Mouse (Mus musculus) neural tube, embryonic 15.5 days (tissue): ENCODE measurements around the gene Cdiptos. TPM values are rescaled to one million over a fixed set of nuclear protein-coding genes. Genes with fewer than 3 reads are reported as not detected.

Source experiments
- ATAC-seq: fragments of 200-750 bp; cut with Nextera tagmentation; 2 replicates; pipeline ENCODE4 v1.8.0; 2017; ENCODE audit warnings: mild to moderate bottlenecking, moderate TSS enrichment, moderate library complexity; ENCODE audit not compliant: low FRiP score
- H3K27ac ChIP-seq: fragments of 300-500 bp; sonication (generic); replicated peaks from 2 replicates; pipeline ENCODE4 v1.5.1; 2015; ENCODE audit warnings: mild to moderate bottlenecking, inconsistent platforms
- H3K27me3 ChIP-seq: fragments of 300-500 bp; sonication (generic); replicated peaks from 2 replicates; pipeline ENCODE4 v1.6.1; 2015; ENCODE audit warnings: inconsistent platforms
- H3K36me3 ChIP-seq: fragments of 300-500 bp; sonication (generic); 2 replicates; pipeline ENCODE4 v1.6.1; 2015; ENCODE audit warnings: inconsistent platforms
- H3K4me1 ChIP-seq: fragments of 300-500 bp; sonication (generic); 2 replicates; pipeline ENCODE4 v1.6.1; 2015; ENCODE audit warnings: inconsistent platforms
- H3K4me2 ChIP-seq: fragments of 300-500 bp; sonication (generic); 2 replicates; pipeline ENCODE4 v1.6.1; 2015; ENCODE audit warnings: inconsistent platforms, mild to moderate bottlenecking, moderate library complexity
- H3K4me3 ChIP-seq: fragments of 300-500 bp; sonication (generic); replicated peaks from 2 replicates; pipeline ENCODE4 v1.5.1; 2015; ENCODE audit warnings: mild to moderate bottlenecking, inconsistent platforms
- H3K9ac ChIP-seq: fragments of 300-500 bp; sonication (generic); replicated peaks from 2 replicates; pipeline ENCODE4 v1.6.1; 2015; ENCODE audit warnings: mild to moderate bottlenecking, inconsistent platforms
- H3K9me3 ChIP-seq: fragments of 300-500 bp; sonication (generic); replicated peaks from 2 replicates; pipeline ENCODE4 v1.6.1; 2016; ENCODE audit warnings: inconsistent platforms
- WGBS: fragments of 180-500 bp; shearing (Covaris S2); methylation state at CpG from one replicate; pipeline ENCODE4 v1.1.7; 2015; ENCODE audit warnings: mixed read lengths; 5-methylcytosine and 5-hydroxymethylcytosine counted together
- polyA plus RNA-seq: library from polyadenylated mRNA; unstranded; fragments of >200 nt; fragmentation: Nextera tagmentation; extraction: Ambion mirVana; gene quantifications from 2 replicates; pipeline ENCODE4 v1.2.1, GENCODE M21; 2015

Gene Cdiptos
- polyA plus RNA-seq, 1 experiment from 2014 or later, result 0.82 TPM

DNA sequence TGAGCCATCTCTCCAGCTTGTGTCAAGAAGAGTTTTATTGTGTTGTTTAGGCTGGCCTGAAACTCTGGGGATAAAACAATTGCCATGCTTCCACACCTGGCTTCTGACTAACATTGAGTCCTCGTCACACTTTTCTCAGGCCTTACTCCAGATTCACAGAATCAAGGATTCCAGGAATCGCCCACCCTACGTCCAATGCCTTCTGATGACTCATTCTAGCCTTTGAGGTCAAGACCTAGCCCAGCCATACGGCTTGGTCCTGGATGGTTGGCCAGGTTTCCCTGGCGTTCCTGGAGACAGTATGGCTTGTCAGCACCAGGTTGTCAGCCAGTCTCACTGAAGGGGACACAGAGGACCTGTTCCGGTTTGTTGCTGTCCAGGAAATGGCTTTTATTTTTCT lies 36.5 kb upstream of the Cdiptos start:
- H3K27me3 ChIP-seq, result no peaks in the 10 kb centered on the region
- no peak overlapping the region for H3K27ac ChIP-seq
- H3K4me2 ChIP-seq, result no peak overlapping the region
- ATAC-seq, result no peak
- no peak overlapping the region for H3K9ac ChIP-seq
- peaks cover 24% of the 10 kb centered on the region for H3K36me3 ChIP-seq
- no peaks in the 10 kb centered on the region for H3K9me3 ChIP-seq
- WGBS, result 89% methylated on average over 6 of the region's 6 CpGs
- peaks cover 33% of the 10 kb centered on the region for H3K4me1 ChIP-seq
- H3K4me3 ChIP-seq, result no peak overlapping the region

DNA sequence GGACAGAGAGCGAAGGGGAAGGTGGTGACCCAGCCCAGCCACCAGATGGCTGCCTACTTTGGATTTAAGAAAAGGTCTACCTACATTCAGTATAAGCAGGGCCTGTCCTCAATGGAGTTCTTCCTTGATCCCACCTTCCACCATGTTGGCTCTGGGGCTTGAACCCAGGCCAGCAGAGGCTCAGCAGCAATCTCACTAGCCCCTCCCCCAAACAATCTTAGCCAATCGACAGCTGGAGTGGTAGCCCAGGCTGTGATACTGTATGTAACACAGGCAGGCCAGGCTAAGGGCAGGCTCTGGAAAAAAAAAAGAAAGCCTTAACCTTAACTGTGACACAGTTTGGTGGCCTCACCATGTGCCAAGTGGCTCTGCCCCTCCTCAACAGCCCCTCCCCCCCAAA lies 35.8 kb upstream of the Cdiptos start:
- H3K27me3 ChIP-seq, result no peaks in the 10 kb centered on the region
- no peaks in the 10 kb centered on the region for H3K9me3 ChIP-seq
- H3K27ac ChIP-seq, result no peak overlapping the region
- peaks cover 24% of the 10 kb centered on the region for H3K36me3 ChIP-seq
- no peak for ATAC-seq
- no peak overlapping the region for H3K4me3 ChIP-seq
- 83% methylated on average over 2 of the region's 2 CpGs for WGBS
- H3K4me2 ChIP-seq, result no peak overlapping the region
- peaks cover 31% of the 10 kb centered on the region for H3K4me1 ChIP-seq
- no peak overlapping the region for H3K9ac ChIP-seq

GRCm38 (mm10) chr7:127011051-127011450 lies 35.2 kb upstream of the Cdiptos start:
- Histone ChIP-seq H3K27ac (no peak overlapping the region), H3K4me1 (peaks cover 29% of the 10 kb centered on the region), H3K9me3 (no peaks in the 10 kb centered on the region), H3K9ac (no peak overlapping the region), H3K36me3 (peaks cover 24% of the 10 kb centered on the region), H3K4me3 (no peak overlapping the region), H3K4me2 (no peak overlapping the region), H3K27me3 (no peaks in the 10 kb centered on the region)
- ATAC-seq, result no peak
- 96% methylated on average over 2 of the region's 2 CpGs for WGBS

GRCm38 (mm10) chr7:127009307-127010085 lies 33.6 kb upstream of the Cdiptos start:
- H3K27me3 ChIP-seq, result no peaks in the 10 kb centered on the region
- 0 out of 2 replicates have a peak overlapping the region, but pooled peaks have one; percentile 24 for H3K27ac ChIP-seq
- peaks cover 13% of the 10 kb centered on the region for H3K4me1 ChIP-seq
- WGBS, result 84% methylated on average over 17 of the region's 17 CpGs
- H3K4me3 ChIP-seq, result no peak overlapping the region
- H3K9ac ChIP-seq, result no peak overlapping the region
- peaks cover 15% of the 10 kb centered on the region for H3K36me3 ChIP-seq
- ATAC-seq, result no peak
- H3K9me3 ChIP-seq, result no peaks in the 10 kb centered on the region
- no peak overlapping the region for H3K4me2 ChIP-seq

GRCm38 (mm10) chr7:127008239-127009019 lies 32.5 kb upstream of the Cdiptos start:
- Histone ChIP-seq H3K4me3 (no peak overlapping the region), H3K27ac (peak overlapping the region; percentile 24), H3K36me3 (peaks cover 7% of the 10 kb centered on the region), H3K9me3 (no peaks in the 10 kb centered on the region), H3K9ac (no peak overlapping the region), H3K27me3 (no peaks in the 10 kb centered on the region), H3K4me1 (peaks cover 3% of the 10 kb centered on the region), H3K4me2 (no peak overlapping the region)
- 54% methylated on average over 9 of the region's 9 CpGs for WGBS
- ATAC-seq, result no peak

- H3K4me2 ChIP-seq, result no peak overlapping the region
- no peak overlapping the region for H3K4me3 ChIP-seq
- no peaks in the 10 kb centered on the region for H3K9me3 ChIP-seq
- no peak overlapping the region for H3K9ac ChIP-seq
- H3K27me3 ChIP-seq, result no peaks in the 10 kb centered on the region
- H3K36me3 ChIP-seq, result no peaks in the 10 kb centered on the region
- ATAC-seq, result no peak
- H3K4me1 ChIP-seq, result no peaks in the 10 kb centered on the region
- H3K27ac ChIP-seq, result no peak overlapping the region
- 88% methylated on average over 6 of the region's 6 CpGs for WGBS
Measured at GRCm38 (mm10) chr7:127007313-127008024, 31.6 kb upstream of the Cdiptos start.

DNA sequence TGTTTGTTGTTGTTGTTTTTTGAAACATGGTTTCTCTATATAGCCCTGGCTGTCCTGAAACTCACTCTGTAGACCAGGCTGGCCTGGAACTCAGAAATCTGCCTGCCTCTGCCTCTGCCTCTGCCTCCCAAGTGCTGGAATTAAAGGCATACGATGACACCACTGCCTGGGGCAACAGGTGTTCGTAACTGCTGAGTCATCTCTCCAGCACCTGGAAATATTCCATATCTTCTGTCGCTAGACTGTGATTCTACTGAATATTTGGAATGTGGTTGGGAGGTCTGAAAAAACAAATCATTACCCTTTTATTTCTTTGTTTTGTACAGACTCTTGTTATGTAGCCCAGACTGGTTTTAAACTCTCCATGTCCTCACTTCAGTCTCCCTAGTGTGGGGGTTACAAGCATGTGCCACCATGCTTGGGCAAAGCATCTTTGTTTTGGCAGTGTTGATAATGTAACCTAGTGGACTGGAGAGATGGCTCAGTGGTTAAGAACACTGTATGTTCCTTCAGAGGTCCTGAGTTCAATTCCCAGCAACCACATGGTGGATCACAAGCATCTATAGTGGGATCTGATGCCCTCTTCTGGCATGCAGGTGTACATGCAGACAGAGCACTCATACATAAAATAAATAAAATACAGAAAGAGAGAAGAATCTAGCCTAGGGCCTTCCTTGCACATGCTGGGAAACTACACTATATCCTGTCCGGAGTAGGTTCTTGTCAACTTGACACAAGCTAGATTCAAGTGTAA lies 28.4 kb upstream of the Cdiptos start:
- no peaks in the 10 kb centered on the region for H3K4me1 ChIP-seq
- H3K9me3 ChIP-seq, result no peaks in the 10 kb centered on the region
- H3K27ac ChIP-seq, result no peak overlapping the region
- no peak overlapping the region for H3K4me2 ChIP-seq
- no peaks in the 10 kb centered on the region for H3K27me3 ChIP-seq
- 91% methylated on average over 4 of the region's 4 CpGs for WGBS
- ATAC-seq, result no peak
- no peak overlapping the region for H3K9ac ChIP-seq
- H3K4me3 ChIP-seq, result no peak overlapping the region
- H3K36me3 ChIP-seq, result no peaks in the 10 kb centered on the region

GRCm38 (mm10) chr7:127003620-127004019 lies 27.7 kb upstream of the Cdiptos start:
- WGBS, result 93% methylated on average over 5 of the region's 5 CpGs
- no peaks in the 10 kb centered on the region for H3K9me3 ChIP-seq
- no peak for ATAC-seq

GRCm38 (mm10) chr7:126999568-126999967 lies 23.7 kb upstream of the Cdiptos start:
- no peak for ATAC-seq
- Histone ChIP-seq H3K9me3 (no peaks in the 10 kb centered on the region), H3K4me1 (no peaks in the 10 kb centered on the region), H3K36me3 (no peaks in the 10 kb centered on the region), H3K27ac (no peak overlapping the region), H3K4me2 (no peak overlapping the region), H3K4me3 (no peak overlapping the region), H3K9ac (no peak overlapping the region), H3K27me3 (no peaks in the 10 kb centered on the region)
- 82% methylated on average over 10 of the region's 10 CpGs for WGBS

More at GRCm38 (mm10) chr7:127003620-127004019, 27.7 kb upstream of the Cdiptos start:
- Histone ChIP-seq H3K27me3 (no peaks in the 10 kb centered on the region), H3K4me3 (no peak overlapping the region), H3K4me2 (no peak overlapping the region), H3K27ac (no peak overlapping the region), H3K9ac (no peak overlapping the region), H3K36me3 (no peaks in the 10 kb centered on the region), H3K4me1 (no peaks in the 10 kb centered on the region)

DNA sequence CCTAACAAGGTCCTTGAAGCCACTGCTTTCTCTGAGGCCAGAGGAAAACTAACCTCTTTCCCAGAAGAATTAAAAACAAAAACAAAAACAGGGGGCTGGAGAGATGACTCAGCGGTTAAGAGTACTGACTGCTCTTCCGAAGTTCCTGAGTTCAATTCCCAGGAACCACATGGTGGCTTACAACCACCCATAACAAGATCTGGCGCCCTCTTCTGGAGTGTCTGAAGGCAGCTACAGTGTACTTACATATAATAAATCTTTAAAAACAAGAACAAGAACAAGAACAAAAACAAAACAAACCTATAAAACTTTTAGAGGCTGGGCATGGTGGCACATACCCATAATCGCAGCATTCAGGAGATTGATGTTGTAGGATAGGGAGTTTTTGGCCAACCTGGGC lies 20.6 kb upstream of the Cdiptos start:
- Histone ChIP-seq H3K4me3 (no peak overlapping the region), H3K27me3 (no peaks in the 10 kb centered on the region), H3K27ac (no peak overlapping the region), H3K9me3 (no peaks in the 10 kb centered on the region), H3K4me1 (no peaks in the 10 kb centered on the region), H3K36me3 (no peaks in the 10 kb centered on the region), H3K4me2 (no peak overlapping the region), H3K9ac (no peak overlapping the region)
- 85% methylated on average over 4 of the region's 4 CpGs for WGBS
- no peak for ATAC-seq

DNA sequence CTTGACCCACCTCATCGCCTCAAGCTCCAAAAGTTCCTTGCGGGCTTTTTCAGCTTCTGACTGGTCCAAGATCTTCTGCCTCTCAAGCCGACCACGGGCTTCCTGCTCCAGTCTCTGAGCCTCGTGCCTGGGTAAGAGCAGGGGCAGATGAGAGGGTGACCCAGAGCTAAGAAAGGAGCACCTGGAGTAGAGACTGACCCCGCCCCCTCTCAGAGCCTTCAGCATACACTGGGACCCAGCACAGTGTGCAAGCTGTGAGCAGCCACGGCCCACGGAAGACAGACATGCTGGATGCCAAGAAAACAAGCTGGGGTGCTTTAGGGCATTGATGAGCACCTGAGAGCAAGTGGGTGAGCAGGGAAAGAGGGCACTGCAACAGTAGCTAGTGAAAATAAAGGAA lies 12.9 kb upstream of the Cdiptos start:
- WGBS, result 74% methylated on average over 8 of the region's 8 CpGs
- Histone ChIP-seq H3K9me3 (no peaks in the 10 kb centered on the region), H3K4me2 (no peak overlapping the region), H3K27ac (no peak overlapping the region), H3K27me3 (no peaks in the 10 kb centered on the region), H3K9ac (no peak overlapping the region), H3K36me3 (no peaks in the 10 kb centered on the region), H3K4me1 (no peaks in the 10 kb centered on the region), H3K4me3 (no peak overlapping the region)
- ATAC-seq, result no peak
